Mouse (Mus musculus) gastrocnemius, postnatal 4 days (tissue): ENCODE results near the gene Uqcrh. TPM values are rescaled to one million over a fixed set of nuclear protein-coding genes. Genes with fewer than 3 reads are reported as not detected.

Source experiments
- DNase-seq, 2 experiments: peaks; one replicate each; pipeline ENCODE4 v3.0.0; 2021 to 2022; ENCODE audit warnings: low spot score in 2 of 2, mixed read lengths in 2 of 2
- total RNA-seq, 2 experiments: library from RNA; stranded (reverse); gene quantifications; 2 replicates each; pipeline ENCODE4 v1.2.3; 2021

The Uqcrh gene
- total RNA-seq, 2 experiments from 2014 or later, result 735 to 767 TPM

DNA sequence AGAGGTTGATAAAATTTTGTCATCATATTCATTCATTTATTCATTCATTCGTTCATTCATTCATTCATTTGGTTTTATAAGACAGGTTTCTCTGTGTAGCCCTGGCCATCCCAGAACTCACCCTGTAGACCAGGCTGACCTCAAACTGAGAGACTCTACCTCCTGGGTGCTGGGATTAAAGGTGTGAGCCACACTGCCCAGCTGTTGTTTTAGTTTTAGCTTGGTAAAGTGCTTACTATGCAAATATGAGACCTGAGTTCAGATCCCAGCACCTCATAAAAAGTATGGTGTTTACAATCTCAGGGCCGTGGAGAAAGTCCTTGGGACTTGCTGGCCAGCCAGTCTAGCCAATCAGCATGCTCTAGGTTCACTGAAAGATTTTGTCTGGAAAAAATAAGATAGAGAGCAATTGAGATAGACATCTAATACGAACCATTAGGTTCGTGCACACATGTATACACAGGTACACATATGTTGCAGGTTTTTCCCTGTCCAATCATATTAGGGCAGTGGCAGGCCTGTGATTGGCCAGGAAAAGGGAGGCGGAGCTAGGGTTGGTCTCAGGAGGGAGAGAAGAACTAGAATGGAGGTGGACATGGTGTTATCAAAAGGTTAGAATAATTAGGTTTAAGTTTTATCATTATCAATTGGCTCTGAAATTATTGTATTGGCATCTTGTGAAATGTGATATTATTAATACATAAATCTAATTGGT, 15.7 kb downstream of the Uqcrh start:
- no peak for DNase-seq

- DNase-seq, result no peak
These were observed 17.3 kb downstream of the Uqcrh start for GRCm38 (mm10) chr4:116057559-116057958.

DNA sequence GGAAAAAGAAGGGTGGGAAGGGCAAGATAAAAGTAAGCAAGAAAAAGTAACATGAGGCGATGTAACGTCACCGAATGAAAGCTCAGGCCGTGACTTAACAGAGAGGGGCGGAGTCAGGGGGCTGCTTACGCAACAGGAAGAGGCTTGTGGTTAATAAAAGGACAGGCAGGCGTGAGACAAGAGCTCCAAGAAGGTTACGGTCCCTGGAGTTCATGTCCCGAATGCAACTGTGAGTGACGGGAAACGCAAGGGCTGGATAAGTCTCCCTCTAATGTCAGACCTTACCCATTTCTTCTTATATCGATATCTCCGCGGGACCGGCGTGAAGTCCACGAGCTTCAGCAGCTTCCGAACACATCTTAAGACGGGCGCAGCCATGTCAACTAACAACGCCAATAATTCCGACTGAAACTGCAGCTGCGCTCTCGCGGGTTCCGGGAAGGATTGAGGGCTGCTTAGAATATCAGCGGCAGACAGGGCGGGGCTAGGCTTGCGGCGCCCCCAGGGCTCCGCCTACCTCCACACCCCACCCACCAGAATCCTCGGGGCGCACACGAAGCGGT, 21.4 kb downstream of the Uqcrh start, which contains the start of gene Nsun4:
Gene Nsun4 (minus strand): TSS at position 478 of the 563 bp plus-strand sequence.
- DNase-seq, result peak; percentile 75 to 89

DNA sequence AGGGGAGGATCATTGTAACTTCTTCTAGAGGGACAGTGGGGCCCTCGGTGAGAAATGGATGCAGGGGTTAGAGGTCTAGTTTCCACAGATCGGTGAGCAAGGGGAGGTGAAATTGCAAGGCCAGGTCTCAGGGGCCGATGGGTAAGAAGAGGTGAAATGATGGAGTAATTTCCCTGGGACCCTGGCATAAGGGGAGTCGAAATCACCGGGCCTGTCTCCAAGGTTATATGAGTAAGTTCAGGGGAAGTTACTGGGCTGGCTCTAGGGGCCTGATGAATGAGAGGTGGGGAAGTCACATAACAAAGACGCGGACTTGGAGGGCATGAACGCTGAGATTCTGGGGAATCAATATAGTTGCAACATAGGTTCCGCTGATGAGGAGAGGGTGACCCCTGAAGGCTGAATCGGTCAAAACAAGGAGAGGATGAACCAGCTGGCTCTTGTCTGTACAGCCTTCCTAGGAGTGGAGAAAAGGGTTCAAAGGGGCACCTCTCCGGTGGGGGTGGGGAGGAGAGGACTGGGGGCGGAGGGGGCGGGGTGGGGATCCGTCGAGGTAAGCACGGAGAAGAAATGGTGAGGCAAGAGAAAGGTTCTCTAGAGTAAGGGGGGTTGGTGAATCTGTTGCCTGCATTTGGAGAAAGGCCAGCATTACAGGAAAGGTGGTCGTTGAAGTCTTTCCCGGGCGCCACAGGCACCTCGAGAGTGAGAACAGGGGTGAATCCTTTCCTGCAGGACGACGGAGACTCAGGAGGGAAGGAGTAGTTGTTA, 22.2 kb downstream of the Uqcrh start:
- peak in 1 of 2 experiments; percentile 17 for DNase-seq

DNA sequence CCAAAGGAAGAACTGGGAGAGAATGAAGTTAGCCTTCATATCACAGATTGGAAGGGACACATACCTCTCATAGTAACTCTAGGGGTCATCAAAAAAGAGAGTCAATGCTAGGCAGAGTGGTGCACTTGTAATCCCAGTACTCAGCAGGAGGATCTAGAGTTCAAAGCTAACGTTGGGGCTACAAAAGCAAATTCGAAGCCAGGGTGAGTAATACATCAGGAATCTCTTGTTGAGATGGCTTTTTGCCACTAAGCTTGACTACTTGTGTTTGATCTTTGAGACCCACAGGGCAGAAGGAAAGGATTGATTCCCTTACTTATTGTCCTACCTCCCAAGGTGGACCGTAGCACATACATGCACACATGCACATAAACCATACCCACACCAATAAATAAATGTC, 25.7 kb downstream of the Uqcrh start:
- no peak for DNase-seq

DNA sequence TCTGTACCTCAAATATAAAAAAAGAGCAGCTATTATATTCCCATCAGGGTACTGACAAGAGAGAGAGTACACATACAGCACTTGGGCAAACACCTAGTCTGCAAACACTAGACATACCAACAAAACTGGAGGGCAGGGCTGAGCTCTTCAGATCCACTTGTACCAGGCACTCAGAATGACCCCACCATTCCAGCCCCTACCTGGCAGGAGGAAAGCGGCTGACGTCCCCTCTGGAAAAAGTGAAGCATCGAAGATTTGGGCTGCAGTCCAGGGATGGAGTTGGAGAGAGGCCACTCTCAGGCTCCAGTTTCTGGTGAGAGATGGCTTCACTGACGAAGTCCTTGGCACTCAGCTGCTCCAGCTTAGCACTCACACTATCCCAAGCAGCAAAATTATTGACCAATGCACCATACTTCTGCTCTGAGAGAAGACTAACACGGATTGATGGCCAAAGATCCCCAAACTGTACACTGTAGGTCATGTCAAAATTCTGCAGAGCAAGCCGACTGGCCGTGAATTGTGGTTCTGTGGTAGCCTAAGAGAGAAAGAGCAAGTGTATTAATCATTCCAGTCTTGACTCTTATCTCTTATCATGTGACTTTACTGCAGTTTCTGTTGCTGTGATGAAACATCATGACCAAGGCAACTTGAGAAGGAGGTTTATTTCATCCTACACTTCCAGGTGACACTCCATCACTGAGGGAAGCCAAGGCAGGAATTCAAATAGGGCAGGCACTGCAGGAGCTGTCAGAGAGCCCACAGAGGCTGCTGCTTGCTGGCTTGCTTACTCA, 26.5 kb downstream of the Uqcrh start:
- DNase-seq, result peak in 1 of 2 experiments; percentile 15

- no peak for DNase-seq
These were observed 27.2 kb downstream of the Uqcrh start for GRCm38 (mm10) chr4:116047681-116048080.

- DNase-seq, result no peak
These were observed 28.3 kb downstream of the Uqcrh start for GRCm38 (mm10) chr4:116046604-116047003.

DNA sequence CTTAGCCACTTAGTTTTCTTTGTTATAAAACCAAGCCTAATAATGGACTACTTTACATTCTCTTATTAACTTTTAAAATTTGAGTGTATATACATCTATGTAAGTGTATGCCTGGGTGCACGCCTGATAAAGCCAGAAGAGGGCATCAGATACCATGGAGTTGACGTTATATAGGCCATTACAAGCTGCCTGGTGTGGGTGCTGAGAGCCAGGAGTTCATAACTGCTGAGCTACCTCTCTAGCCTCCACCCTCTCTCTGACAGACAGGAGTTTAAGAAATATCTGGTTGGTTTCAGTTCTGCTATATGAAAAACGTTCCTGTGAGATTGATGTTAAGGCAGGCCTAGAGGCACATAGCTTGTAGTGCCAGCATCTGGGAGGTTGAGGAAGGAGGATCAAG, 32.7 kb downstream of the Uqcrh start:
- DNase-seq, result no peak

DNA sequence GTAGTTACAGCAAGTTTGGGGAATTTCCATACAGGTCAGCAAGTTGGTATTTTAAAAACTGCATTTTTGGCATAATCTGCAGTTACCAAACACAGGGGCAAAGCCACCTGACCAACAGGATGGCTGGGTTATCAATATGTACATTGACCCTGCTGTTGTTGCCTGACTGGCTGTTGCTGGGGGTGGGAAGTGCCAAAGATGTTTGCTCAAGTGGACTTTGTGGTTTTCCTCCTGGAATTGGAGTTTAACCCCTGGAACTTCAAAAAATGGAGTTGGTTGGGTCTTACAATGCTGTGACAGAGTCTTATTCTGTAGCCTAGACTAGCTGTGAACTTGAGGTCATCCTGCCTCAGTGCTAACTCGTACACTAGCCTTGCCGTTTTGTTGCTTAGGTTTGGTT, 34.4 kb downstream of the Uqcrh start:
- DNase-seq, result no peak

- no peak for DNase-seq
These were observed 41.5 kb downstream of the Uqcrh start for GRCm38 (mm10) chr4:116033374-116033773.

DNA sequence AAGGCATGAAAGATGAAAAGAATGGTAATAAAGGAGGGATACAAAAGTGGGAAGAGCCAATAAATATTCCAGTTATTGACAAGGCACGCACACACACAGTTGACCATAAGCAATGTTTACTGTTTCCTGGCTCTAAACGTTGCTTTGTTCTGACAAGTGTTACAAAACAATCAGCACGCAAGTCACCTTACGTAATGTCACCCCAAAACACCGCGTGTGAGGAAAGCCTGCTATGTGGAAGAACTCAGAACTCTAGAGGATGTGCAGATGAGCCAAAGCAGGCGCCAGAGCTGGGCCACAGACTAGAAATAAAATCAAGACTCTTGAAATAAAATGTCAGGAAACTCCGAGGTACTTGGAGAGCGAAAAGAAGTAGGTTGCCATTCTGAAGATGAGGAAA, 42.0 kb downstream of the Uqcrh start:
- no peak for DNase-seq

GRCm38 (mm10) chr4:116017902-116018746, 56.7 kb downstream of the Uqcrh start, which contains the start of gene Faah:
TSS of gene Faah (minus strand) at chr4:116017926.
- no peak for DNase-seq

GRCm38 (mm10) chr4:116017300-116017901, 57.5 kb downstream of the Uqcrh start:
- peak; percentile 37 to 65 for DNase-seq

Other genes starting within 250 kb of the Uqcrh start
- 1 to 10 TPM; 5.5 to 8.1 TPM for gene Mob3c, start 247.0 kb downstream of the Uqcrh start, total RNA-seq
- 10 to 100 TPM; 45.8 to 47.8 TPM for gene Mknk1, start 235.9 kb downstream of the Uqcrh start, total RNA-seq
- not detected for gene Kncn, start 190.7 kb downstream of the Uqcrh start, total RNA-seq
- gene 6430628N08Rik, start 184.4 kb downstream of the Uqcrh start, total RNA-seq, result not detected
- gene Dmbx1, start 135.1 kb downstream of the Uqcrh start, total RNA-seq, result not detected
- gene Faah, start 57.1 kb downstream of the Uqcrh start, total RNA-seq, result under 1 TPM; 0.15 to 0.57 TPM
- 10 to 100 TPM; 15.0 TPM for gene Nsun4, start 21.2 kb downstream of the Uqcrh start, total RNA-seq
- gene Lrrc41, start 198 bp upstream of the Uqcrh start, total RNA-seq, result 10 to 100 TPM; 44.2 to 44.8 TPM
- gene Rad54l, start 48.6 kb upstream of the Uqcrh start, total RNA-seq, result 1 to 10 TPM; 5.3 to 6.6 TPM
- 10 to 100 TPM; 56.4 to 56.9 TPM for gene Pomgnt1, start 48.8 kb upstream of the Uqcrh start, total RNA-seq
- gene Lurap1, start 76.3 kb upstream of the Uqcrh start, total RNA-seq, result 1 to 10 TPM; 6.8 to 7.6 TPM
- not detected for gene Tspan1, start 92.5 kb upstream of the Uqcrh start, total RNA-seq
- not detected for gene 1700042G07Rik, start 98.3 kb upstream of the Uqcrh start, total RNA-seq
- not detected for gene Gm49337, start 98.3 kb upstream of the Uqcrh start, total RNA-seq
- 10 to 100 TPM in 1 of 2 experiments, 1 to 10 TPM in 1; 9.7 to 17.1 TPM for gene Pik3r3, start 146.5 kb upstream of the Uqcrh start, total RNA-seq